Mouse (Mus musculus) c-Kit-positive CD71-negative TER-119-negative erythroid progenitor cells, embryonic 14.5 days (primary cell): ENCODE measurements around the gene Olfr513.

ENCODE experiments used
- DNase-seq: peaks from one replicate; pipeline ENCODE4 v3.0.0-alpha.2; 2013; ENCODE audit warnings: low read depth

Gene Olfr513

DNA sequence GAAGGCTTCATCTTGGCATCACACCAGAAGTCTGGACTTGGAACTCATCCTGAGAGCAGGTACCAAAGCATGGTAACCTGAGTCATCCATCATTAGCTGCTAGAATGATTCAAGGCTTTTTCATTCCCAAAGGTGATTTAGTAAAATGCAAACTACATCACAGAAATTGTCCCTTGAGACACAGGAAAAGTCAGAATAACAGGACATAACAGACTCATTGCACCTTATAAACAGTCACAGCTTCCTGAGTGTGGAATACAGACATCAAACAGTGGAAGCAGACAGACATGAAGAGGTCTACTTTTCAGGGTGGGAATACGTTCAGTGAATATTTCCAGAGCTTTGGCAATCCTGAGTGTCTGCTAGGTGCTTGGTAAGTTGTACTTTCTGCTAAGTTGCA is at the start of gene Olfr513:
Olfr513 (plus strand) TSS at position 301 of the 400 bp plus-strand sequence.
- no peak for DNase-seq

DNA sequence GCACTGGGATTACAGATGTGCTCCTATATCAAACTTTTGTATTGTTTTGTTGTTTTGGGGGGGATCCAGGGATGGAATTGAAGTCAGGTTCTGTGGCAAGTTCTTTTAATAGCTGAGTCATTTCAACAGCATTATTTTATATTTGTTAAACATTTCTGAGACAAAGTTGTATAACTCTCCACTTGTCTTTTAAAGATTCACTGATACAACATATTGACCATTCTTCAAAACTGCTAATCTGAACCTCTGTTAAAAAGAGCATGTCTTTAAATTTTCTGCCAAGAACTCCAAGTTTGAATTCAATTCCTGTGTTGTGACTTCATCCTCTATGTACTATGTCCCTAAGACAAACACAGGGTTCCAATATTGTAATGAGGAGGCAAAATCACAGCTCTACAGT is 37.8 kb upstream of the Olfr513 start, which contains the start of gene Olfr512:
Olfr512 (plus strand) TSS at position 301 of the 400 bp plus-strand sequence.
- no peak for DNase-seq

DNA sequence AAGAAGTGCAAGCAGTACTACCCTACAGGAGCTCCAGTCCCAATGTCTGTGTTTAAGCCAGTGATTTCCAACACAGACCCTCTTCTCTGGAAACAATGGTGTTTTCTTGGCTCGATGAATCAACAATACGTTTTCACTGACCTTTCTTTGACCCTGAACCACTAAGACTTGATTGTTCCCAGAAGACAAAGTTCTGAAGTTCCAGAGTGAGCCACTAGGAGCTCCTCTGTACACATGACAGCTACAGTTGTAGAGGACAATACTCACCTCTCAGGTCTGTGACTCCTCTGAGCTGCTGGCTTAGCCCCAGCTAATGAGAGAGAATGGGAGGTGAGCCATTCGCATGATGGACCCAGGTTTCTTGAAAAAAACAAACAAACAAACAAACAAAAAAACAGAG is 9.6 kb downstream of the Olfr513 start:
- no peak for DNase-seq

DNA sequence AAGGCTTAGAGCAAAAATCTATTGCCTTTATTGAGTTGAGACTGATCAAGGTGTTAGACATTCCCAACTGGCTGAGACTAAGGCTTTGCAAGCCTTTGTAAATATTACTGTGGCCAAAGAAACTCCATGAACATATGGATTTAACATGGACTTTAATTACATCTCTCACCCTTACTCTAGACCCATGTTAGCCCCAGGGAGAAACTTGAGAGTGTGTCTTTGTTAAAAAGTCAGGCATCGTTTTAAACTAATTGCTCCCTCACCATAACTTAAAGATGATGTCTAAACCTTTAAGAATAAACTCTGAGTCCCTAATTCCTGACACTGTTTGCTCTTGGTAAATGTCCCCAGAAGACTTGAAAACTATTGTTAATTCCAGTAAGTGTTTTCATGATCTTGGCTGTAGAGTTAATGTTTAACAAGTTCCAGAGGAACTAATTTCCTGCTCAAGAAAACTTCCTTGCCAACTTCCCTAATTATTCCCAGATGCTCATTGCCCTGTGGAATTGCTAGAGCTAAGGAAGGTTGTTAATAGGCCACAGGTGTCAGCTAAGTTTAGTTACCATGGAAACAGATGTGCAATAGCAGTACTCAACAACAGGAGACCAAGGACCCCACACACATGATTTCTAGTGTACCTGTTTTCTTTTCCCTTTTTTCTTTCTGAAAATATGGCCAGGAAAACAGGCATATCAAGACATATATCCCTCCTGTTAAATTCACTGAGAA is 46.6 kb downstream of the Olfr513 start:
- no peak for DNase-seq
